Mouse (Mus musculus): ENCODE measurements around the gene C1qtnf6. TPM values are rescaled to one million over a fixed set of nuclear protein-coding genes. Genes with fewer than 3 reads are reported as not detected.
A peak's percentile ranks its signal among the peaks of the same experiment; 100 is the strongest.

The C1qtnf6 gene
- total RNA-seq, 2 experiments from 2014 or later = 3.5 to 4.4 TPM

- DNase-seq = no peak
These were observed 13.4 kb upstream of the C1qtnf6 start, which contains the start of gene Sstr3 for GRCm38 (mm10) chr15:78544561-78545001. Gene Sstr3 (minus strand): TSS chr15:78544685.

- DNase-seq = no peak
These were observed 12.8 kb upstream of the C1qtnf6 start for GRCm38 (mm10) chr15:78544041-78544440.

- no peak for DNase-seq
These were observed 11.6 kb upstream of the C1qtnf6 start for GRCm38 (mm10) chr15:78542767-78543303.

GRCm38 (mm10) chr15:78542098-78542766, 11.0 kb upstream of the C1qtnf6 start:
- DNase-seq = no peak

GRCm38 (mm10) chr15:78541606-78542005, 10.4 kb upstream of the C1qtnf6 start:
- DNase-seq = no peak

GRCm38 (mm10) chr15:78541036-78541435, 9.8 kb upstream of the C1qtnf6 start:
- DNase-seq = no peak

- no peak for DNase-seq
These were observed 4.7 kb upstream of the C1qtnf6 start for GRCm38 (mm10) chr15:78535723-78536421.

- no peak for DNase-seq
These were observed 2.2 kb upstream of the C1qtnf6 start for GRCm38 (mm10) chr15:78533346-78533835.

GRCm38 (mm10) chr15:78532566-78533345, 1.5 kb upstream of the C1qtnf6 start:
- DNase-seq = no peak

- DNase-seq = peak; percentile 98 to 100
These were observed 769 bp upstream of the C1qtnf6 start for GRCm38 (mm10) chr15:78531901-78532469.

GRCm38 (mm10) chr15:78531451-78531720, 170 bp upstream of the C1qtnf6 start:
- no peak for DNase-seq

GRCm38 (mm10) chr15:78530141-78530540, 1.1 kb downstream of the C1qtnf6 start:
- no peak for DNase-seq

GRCm38 (mm10) chr15:78529428-78529990, 1.7 kb downstream of the C1qtnf6 start:
- peak; percentile 80 to 81 for DNase-seq

- no peak for DNase-seq
These were observed 2.3 kb downstream of the C1qtnf6 start for GRCm38 (mm10) chr15:78528726-78529411.

- no peak for DNase-seq
These were observed 3.2 kb downstream of the C1qtnf6 start for GRCm38 (mm10) chr15:78527973-78528372.

- no peak for DNase-seq
These were observed 7.1 kb downstream of the C1qtnf6 start for GRCm38 (mm10) chr15:78524163-78524562.

GRCm38 (mm10) chr15:78521892-78522291, 9.3 kb downstream of the C1qtnf6 start:
- DNase-seq = no peak

- DNase-seq = no peak
These were observed 9.9 kb downstream of the C1qtnf6 start for GRCm38 (mm10) chr15:78521331-78521730.

- no peak for DNase-seq
These were observed 11.0 kb downstream of the C1qtnf6 start for GRCm38 (mm10) chr15:78520112-78520715.

- DNase-seq = no peak
These were observed 13.0 kb downstream of the C1qtnf6 start for GRCm38 (mm10) chr15:78518221-78518620.

GRCm38 (mm10) chr15:78515759-78516158, 15.5 kb downstream of the C1qtnf6 start:
- DNase-seq = no peak

All from layer of hippocampus, postnatal 36 days (tissue).